Mouse (Mus musculus) cerebellum, adult 2 months (tissue): ENCODE results near the gene Syngr4.

Experiments
- CTCF ChIP-seq: fragments of 200-500 bp; IDR thresholded peaks from 2 replicates; pipeline ENCODE4 v1.5.1; 2011; ENCODE audit warnings: low read depth, mild to moderate bottlenecking, control low read depth, low read length, moderate library complexity, borderline replicate concordance; ENCODE audit not compliant: insufficient read depth
- POLR2A ChIP-seq: fragments of 200-500 bp; IDR thresholded peaks from 2 replicates; pipeline ENCODE4 v1.6.1; 2011; ENCODE audit warnings: low read length, control low read depth, borderline replicate concordance; ENCODE audit not compliant: insufficient read depth

DNA sequence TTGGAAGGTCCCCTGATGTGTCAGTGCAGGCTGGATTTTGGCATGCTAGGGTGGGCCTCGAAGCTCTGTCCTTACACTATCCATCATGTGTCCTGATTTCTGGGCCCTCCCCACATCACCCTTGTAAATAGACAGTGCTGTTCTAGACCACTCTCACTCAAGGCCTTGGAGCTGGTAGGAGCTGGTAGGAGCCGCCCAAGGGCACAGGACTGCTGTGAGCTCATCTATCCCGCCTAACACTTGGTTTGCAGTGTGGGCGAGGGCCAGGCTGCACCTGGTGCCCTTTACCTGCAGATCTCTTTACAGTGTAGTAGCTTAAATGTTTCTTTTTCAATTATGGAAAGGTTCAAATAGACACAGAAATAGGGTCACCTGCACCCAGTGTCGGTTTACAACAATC lies 18.5 kb upstream of the Syngr4 start:
- TF ChIP-seq POLR2A (no peak), CTCF (no peak)
